Mouse (Mus musculus) hindbrain, embryonic 14.5 days (tissue): Measurements from ENCODE around the gene Stk35. TPM values are rescaled to one million over a fixed set of nuclear protein-coding genes. Genes with fewer than 3 reads are reported as not detected.

Source experiments
- ATAC-seq: fragments of 200-750 bp; cut with Nextera tagmentation; 2 replicates; pipeline ENCODE4 v1.8.0; 2017; ENCODE audit warnings: moderate number of reproducible peaks, mild to moderate bottlenecking, moderate TSS enrichment, moderate library complexity; ENCODE audit not compliant: low FRiP score
- DNase-seq: peaks from one replicate; pipeline ENCODE4 v3.0.0-alpha.2; 2015; ENCODE audit warnings: low spot score
- H3K27ac ChIP-seq: fragments of 300-500 bp; sonication (generic); 2 replicates; pipeline ENCODE4 v1.5.1; 2014; ENCODE audit warnings: mild to moderate bottlenecking, moderate library complexity
- H3K27me3 ChIP-seq: fragments of 300-500 bp; sonication (generic); 2 replicates; pipeline ENCODE4 v1.6.1; 2014; ENCODE audit warnings: mild to moderate bottlenecking, low read length, mixed read lengths; ENCODE audit not compliant: control insufficient read depth, insufficient read depth
- H3K36me3 ChIP-seq: fragments of 300-500 bp; sonication (generic); replicated peaks from 2 replicates; pipeline ENCODE4 v1.6.1; 2014; ENCODE audit not compliant: control insufficient read depth, insufficient read depth
- H3K4me1 ChIP-seq: fragments of 300-500 bp; sonication (generic); replicated peaks from 2 replicates; pipeline ENCODE4 v1.6.1; 2014; ENCODE audit warnings: antibody characterized with exemption, low read length, mixed read lengths; ENCODE audit not compliant: control insufficient read depth, insufficient read depth
- H3K4me2 ChIP-seq: fragments of 300-500 bp; sonication (generic); replicated peaks from 2 replicates; pipeline ENCODE4 v1.6.1; 2014; ENCODE audit warnings: mild to moderate bottlenecking, moderate library complexity
- H3K4me3 ChIP-seq: fragments of 300-500 bp; sonication (generic); replicated peaks from 2 replicates; pipeline ENCODE4 v1.5.1; 2014; ENCODE audit warnings: mild to moderate bottlenecking, low read length
- H3K9ac ChIP-seq: fragments of 300-500 bp; sonication (generic); 2 replicates; pipeline ENCODE4 v1.6.1; 2014
- H3K9me3 ChIP-seq: fragments of 300-500 bp; sonication (generic); 2 replicates; pipeline ENCODE4 v1.6.1; 2016; ENCODE audit warnings: low read length; ENCODE audit not compliant: control insufficient read depth
- WGBS: fragments of 180-500 bp; shearing (Covaris S2); extraction: QIAGEN DNeasy Blood & Tissue Kit; methylation state at CpG from one replicate; pipeline ENCODE4 v1.1.7; 2014; 5-methylcytosine and 5-hydroxymethylcytosine counted together
- polyA plus RNA-seq: library from polyadenylated mRNA; unstranded; fragments of >200 nt; fragmentation: Nextera tagmentation; extraction: Ambion mirVana; gene quantifications from 2 replicates; pipeline ENCODE4 v1.2.1, GENCODE M21; 2014

Stk35 gene
- polyA plus RNA-seq, 1 experiment from 2014 or later: 10.3 TPM

DNA sequence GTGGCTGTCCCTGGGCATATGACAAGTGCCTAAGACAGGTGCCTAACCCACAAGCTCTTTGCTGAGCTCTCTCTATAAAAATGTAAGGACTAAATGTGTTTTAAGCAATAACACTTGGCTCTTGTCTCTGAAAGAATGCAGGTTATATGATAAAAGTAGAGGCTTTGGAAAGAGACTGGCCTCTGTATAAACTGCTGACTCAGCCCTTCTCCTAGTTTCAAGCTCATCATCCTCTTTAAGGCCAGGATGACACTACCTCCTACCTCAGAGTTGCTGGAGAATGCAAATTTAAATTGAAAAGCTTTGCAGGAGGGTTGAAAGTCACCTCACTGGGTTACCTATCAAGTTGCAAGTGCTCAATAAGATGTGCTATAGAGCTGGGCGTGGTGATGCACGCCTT, 23.0 kb downstream of the Stk35 start:
- DNase-seq (no peak), ATAC-seq (no peak)
- 100% methylated on average over 2 of the region's 2 CpGs for WGBS
- H3K9me3 ChIP-seq: no peaks in the 10 kb centered on the region
- H3K27ac ChIP-seq: no peak overlapping the region
- no peaks in the 10 kb centered on the region for H3K27me3 ChIP-seq
- peaks cover 8% of the 10 kb centered on the region; the same call in 1 of the 2 replicates for H3K36me3 ChIP-seq
- H3K4me3 ChIP-seq: no peak overlapping the region
- H3K4me2 ChIP-seq: no peak overlapping the region
- H3K4me1 ChIP-seq: no peaks in the 10 kb centered on the region
- H3K9ac ChIP-seq: no peak overlapping the region

DNA sequence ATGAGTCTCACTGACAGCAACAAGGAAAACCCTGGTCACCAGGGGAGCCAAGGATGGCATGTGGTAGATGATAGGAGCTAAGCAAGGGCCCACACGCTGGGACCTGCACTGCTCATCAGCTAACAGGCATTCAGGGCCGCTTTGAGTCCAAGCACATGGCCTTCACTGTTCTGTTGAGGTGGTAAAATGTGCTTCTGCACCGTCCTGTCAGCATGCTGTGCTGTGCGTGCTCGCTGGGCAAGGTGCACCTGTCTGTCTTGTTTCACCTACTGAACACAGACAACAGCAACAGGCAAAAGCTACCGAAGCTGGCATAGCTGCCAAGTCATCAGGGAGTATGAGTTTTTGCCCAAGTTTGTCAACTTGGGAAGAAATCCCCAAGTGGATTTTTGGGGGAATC, 23.9 kb downstream of the Stk35 start:
- H3K9me3 ChIP-seq: no peaks in the 10 kb centered on the region
- peaks cover 17% of the 10 kb centered on the region for H3K36me3 ChIP-seq
- H3K27me3 ChIP-seq: no peaks in the 10 kb centered on the region
- H3K4me3 ChIP-seq: no peak overlapping the region
- DNase-seq: no peak
- no peak overlapping the region for H3K27ac ChIP-seq
- WGBS: 90% methylated on average over 6 of the region's 6 CpGs
- no peaks in the 10 kb centered on the region for H3K4me1 ChIP-seq
- ATAC-seq: no peak
- H3K4me2 ChIP-seq: no peak overlapping the region
- H3K9ac ChIP-seq: no peak overlapping the region

DNA sequence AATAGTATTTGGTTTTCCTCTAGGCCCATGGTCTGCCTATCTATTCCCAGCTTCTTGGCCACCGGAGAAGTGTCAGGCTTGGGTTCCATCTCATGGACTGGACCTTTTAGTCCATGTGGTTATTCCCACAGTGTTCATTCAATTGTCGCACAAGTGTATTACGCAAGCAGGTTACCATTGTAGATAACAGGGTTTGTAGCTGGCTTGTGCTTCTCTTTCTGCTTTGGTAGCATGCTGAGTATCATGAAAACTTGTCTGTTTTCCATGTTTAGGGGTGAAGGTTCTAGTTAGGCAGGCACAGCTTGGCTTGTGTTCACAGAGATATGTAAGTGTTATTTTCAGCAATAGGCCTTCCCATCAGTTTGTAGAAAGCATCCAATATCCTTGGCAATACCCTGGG, 25.8 kb downstream of the Stk35 start:
- no peak overlapping the region for H3K4me3 ChIP-seq
- 100% methylated on average over 3 of the region's 3 CpGs for WGBS
- ATAC-seq: no peak
- H3K4me1 ChIP-seq: no peaks in the 10 kb centered on the region
- no peaks in the 10 kb centered on the region for H3K27me3 ChIP-seq
- no peak overlapping the region for H3K27ac ChIP-seq
- no peak overlapping the region for H3K4me2 ChIP-seq
- no peaks in the 10 kb centered on the region for H3K9me3 ChIP-seq
- no peak for DNase-seq
- no peak overlapping the region for H3K9ac ChIP-seq
- H3K36me3 ChIP-seq: peaks cover 28% of the 10 kb centered on the region

DNA sequence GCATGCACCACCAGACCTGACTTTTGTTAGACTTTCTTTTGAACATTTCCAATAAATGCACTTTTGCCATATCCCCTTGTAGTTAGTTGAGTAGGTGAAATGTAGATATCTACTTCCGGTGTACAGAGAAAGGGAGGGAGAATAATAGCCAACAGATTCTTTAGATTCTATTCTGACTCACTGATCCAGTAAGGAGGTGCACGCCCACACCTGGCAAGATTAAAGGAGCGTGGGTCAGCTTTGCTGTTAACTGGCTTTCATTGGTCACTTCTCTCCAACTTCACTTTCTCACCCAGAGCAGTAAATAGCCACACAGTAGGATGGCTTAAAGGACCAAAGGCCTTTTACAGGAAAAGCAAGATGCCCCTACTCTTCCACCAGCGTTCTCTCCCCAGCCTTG, 32.7 kb downstream of the Stk35 start:
- H3K9me3 ChIP-seq: no peaks in the 10 kb centered on the region
- H3K36me3 ChIP-seq: peaks cover 28% of the 10 kb centered on the region
- ATAC-seq (no peak), DNase-seq (no peak)
- no peaks in the 10 kb centered on the region for H3K4me1 ChIP-seq
- no peaks in the 10 kb centered on the region for H3K27me3 ChIP-seq
- WGBS: 81% methylated on average over 4 of the region's 4 CpGs
- no peak overlapping the region for H3K4me2 ChIP-seq
- no peak overlapping the region for H3K27ac ChIP-seq
- no peak overlapping the region for H3K9ac ChIP-seq
- H3K4me3 ChIP-seq: no peak overlapping the region

DNA sequence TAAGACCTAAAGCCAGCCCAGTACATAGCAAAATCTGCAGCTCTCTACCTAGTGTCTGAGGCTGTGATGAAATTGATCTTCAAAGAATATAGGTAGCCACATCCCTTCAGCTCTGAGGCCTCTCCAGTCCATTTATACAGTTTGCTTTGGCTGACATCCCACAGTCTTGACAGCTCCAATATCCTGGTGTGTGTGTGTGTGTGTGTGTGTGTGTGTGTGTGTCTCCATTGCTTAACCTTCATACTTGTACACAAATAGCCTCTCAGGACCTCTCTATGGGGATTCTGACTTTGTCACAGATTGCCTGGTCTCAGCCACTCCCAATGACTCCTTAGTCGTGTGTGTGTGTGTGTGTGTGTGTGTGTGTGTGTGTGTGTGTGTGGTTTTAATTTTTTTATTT, 33.9 kb downstream of the Stk35 start:
- WGBS: 71% methylated on average over 1 of the region's 1 CpGs
- ATAC-seq (no peak), DNase-seq (no peak)
- H3K27me3 ChIP-seq: no peaks in the 10 kb centered on the region
- H3K9me3 ChIP-seq: no peaks in the 10 kb centered on the region
- H3K27ac ChIP-seq: no peak overlapping the region
- H3K36me3 ChIP-seq: peaks cover 15% of the 10 kb centered on the region
- no peak overlapping the region for H3K4me3 ChIP-seq
- no peak overlapping the region for H3K9ac ChIP-seq
- no peak overlapping the region for H3K4me2 ChIP-seq
- H3K4me1 ChIP-seq: no peaks in the 10 kb centered on the region

DNA sequence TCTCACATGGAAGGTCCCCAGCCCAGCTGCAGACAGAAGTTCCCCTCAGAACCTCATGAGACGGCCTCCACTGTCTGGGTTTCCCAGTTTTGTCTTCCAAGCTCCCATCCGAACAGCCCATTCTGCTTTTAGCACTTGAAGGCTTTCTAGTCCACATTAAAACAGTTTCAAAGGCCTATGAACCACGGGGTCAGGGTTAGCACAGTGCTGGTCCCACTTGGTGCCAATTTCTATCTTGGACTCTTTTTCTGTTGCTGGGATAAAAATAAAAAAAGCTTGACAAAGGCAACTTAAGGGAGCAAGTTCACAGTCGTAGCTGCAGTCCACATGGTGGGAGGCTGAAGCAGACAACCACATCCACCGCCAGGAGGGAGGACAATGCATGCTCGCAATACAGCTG, 34.6 kb downstream of the Stk35 start:
- WGBS: 89% methylated on average over 6 of the region's 6 CpGs
- no peak overlapping the region for H3K4me2 ChIP-seq
- H3K4me3 ChIP-seq: no peak overlapping the region
- H3K27ac ChIP-seq: no peak overlapping the region
- H3K4me1 ChIP-seq: no peaks in the 10 kb centered on the region
- H3K36me3 ChIP-seq: peaks cover 13% of the 10 kb centered on the region; the same call in 1 of the 2 replicates
- no peaks in the 10 kb centered on the region for H3K27me3 ChIP-seq
- ATAC-seq: no peak
- no peak overlapping the region for H3K9ac ChIP-seq
- DNase-seq: no peak
- no peaks in the 10 kb centered on the region for H3K9me3 ChIP-seq

DNA sequence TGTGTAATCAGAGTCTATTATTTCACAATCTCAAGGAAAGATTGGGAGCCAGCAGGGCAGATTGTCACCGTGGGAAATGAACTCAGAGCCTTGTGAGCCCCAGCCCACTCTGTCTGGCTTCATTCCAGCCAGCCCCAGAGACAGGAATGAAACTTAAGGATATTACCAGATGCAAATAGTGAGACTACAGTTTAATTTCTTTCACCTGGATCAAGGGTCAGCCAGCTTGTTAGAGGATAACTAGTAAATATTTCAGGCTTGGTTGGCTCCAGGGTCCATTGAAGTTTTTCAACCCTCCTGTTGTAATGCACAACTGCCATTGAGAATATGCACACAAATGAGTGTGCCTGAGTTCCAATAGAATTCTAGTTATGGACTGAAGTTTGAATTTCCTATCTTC, 36.6 kb downstream of the Stk35 start:
- H3K4me3 ChIP-seq: no peak overlapping the region
- H3K27me3 ChIP-seq: no peaks in the 10 kb centered on the region
- no peak for ATAC-seq
- H3K4me2 ChIP-seq: no peak overlapping the region
- DNase-seq: no peak
- no peak overlapping the region for H3K9ac ChIP-seq
- no peaks in the 10 kb centered on the region for H3K4me1 ChIP-seq
- no peaks in the 10 kb centered on the region for H3K36me3 ChIP-seq
- H3K9me3 ChIP-seq: no peaks in the 10 kb centered on the region
- WGBS: 61% methylated on average over 1 of the region's 1 CpGs
- no peak overlapping the region for H3K27ac ChIP-seq

DNA sequence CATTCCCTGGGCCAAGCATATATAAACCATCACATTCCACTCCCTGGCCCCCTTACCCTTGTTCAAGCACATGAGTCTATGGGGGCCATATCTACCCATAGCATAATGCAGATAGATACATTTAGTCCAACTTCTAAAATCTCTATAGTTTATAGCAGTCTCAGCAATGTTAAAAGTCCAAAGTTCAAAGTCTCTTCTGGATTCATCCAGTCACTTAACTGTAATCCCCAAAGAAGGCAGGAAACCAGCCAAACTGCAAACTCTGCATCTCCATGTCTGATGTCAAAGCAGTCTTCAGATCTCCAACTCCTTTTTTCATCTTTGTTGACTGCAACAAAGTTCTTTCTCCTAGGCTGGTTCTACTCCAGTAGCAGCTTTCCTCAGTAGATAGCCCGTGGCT, 38.0 kb downstream of the Stk35 start:
- 93% methylated on average over 1 of the region's 1 CpGs for WGBS
- DNase-seq (no peak), ATAC-seq (no peak)
- Histone ChIP-seq H3K4me1 (no peaks in the 10 kb centered on the region), H3K4me2 (no peak overlapping the region), H3K27ac (no peak overlapping the region), H3K9ac (no peak overlapping the region), H3K4me3 (no peak overlapping the region), H3K9me3 (no peaks in the 10 kb centered on the region), H3K27me3 (no peaks in the 10 kb centered on the region), H3K36me3 (no peaks in the 10 kb centered on the region)

DNA sequence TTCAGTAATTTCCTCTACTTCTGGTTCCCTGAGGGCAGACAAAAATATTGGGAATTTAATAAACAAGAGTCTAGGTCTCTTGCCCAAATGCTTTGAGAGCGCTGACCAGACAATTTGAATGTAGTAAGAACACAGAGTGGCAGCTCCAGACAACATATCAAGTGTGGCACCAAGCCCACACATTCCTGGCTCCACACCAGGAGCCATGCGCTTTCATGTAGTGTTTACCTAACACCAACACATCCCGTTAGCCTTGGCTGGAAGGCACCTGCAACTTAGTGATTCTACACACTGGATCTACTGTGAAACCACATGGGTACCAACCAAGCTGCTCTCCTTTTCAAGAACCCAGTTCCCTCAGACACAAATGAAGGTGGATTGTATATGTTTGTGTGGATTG, 45.5 kb downstream of the Stk35 start:
- ATAC-seq: no peak
- Histone ChIP-seq H3K36me3 (no peaks in the 10 kb centered on the region), H3K4me2 (no peak overlapping the region), H3K27me3 (no peaks in the 10 kb centered on the region), H3K4me1 (no peaks in the 10 kb centered on the region), H3K4me3 (no peak overlapping the region), H3K9me3 (no peaks in the 10 kb centered on the region), H3K27ac (no peak overlapping the region), H3K9ac (no peak overlapping the region)
- 90% methylated on average over 3 of the region's 3 CpGs for WGBS
- DNase-seq: no peak

DNA sequence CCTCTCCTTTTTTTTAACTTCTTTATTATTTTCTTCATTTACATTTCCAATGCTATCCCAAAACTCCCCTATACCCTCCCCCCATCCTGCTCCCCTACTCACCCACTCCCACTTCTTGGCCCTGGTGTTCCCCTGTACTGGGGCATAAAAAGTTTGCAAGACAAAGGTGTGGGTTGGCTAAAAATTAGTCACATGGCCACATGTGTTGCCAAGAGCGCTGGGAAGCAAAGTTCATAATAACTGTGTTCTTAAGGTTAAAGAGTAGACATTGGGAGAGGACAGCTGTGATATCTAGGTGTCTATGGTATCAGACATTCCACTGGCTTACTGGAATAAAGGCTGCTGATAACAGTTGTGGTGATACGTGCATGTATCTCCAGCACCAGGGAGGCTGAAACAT, 46.2 kb downstream of the Stk35 start:
- 95% methylated on average over 2 of the region's 2 CpGs for WGBS

More for the DNA sequence above, 46.2 kb downstream of the Stk35 start:
- Histone ChIP-seq H3K4me1 (no peaks in the 10 kb centered on the region), H3K4me2 (no peak overlapping the region), H3K27ac (no peak overlapping the region), H3K4me3 (no peak overlapping the region), H3K36me3 (no peaks in the 10 kb centered on the region), H3K9ac (no peak overlapping the region), H3K27me3 (no peaks in the 10 kb centered on the region), H3K9me3 (no peaks in the 10 kb centered on the region)
- DNase-seq (no peak), ATAC-seq (no peak)
